Mouse (Mus musculus): ENCODE measurements at regions not wholly inside any gene's neighbourhood (a gene's known extent, or its start where the extent isn't known, plus 50 kb on each side); places are given as distances from the start of the nearest gene placed in this dataset.

GRCm38 (mm10) chr10:87639339-87639738 is 117.7 kb downstream of the Pah start:
- no peak for DNase-seq (ENCODE audit: low read depth)

- no peak for DNase-seq (ENCODE audit: low read depth)
These were observed 127.5 kb downstream of the Pah start for GRCm38 (mm10) chr10:87649091-87649490.

GRCm38 (mm10) chr10:87652139-87652740 is 130.6 kb downstream of the Pah start:
- DNase-seq (ENCODE audit: low read depth) = no peak

GRCm38 (mm10) chr10:87654112-87654511 is 132.5 kb downstream of the Pah start:
- no peak for DNase-seq (ENCODE audit: low read depth)

GRCm38 (mm10) chr10:87666020-87666718 is 144.6 kb downstream of the Pah start:
- no peak for DNase-seq (ENCODE audit: low read depth)

- no peak for DNase-seq (ENCODE audit: low read depth)
These were observed 145.3 kb downstream of the Pah start for GRCm38 (mm10) chr10:87666719-87667387.

GRCm38 (mm10) chr10:87667651-87668140 is 146.1 kb downstream of the Pah start:
- no peak for DNase-seq (ENCODE audit: low read depth)

- no peak for DNase-seq (ENCODE audit: low read depth)
These were observed 153.3 kb downstream of the Pah start for GRCm38 (mm10) chr10:87674740-87675420.

GRCm38 (mm10) chr10:87676041-87676672 is 154.6 kb downstream of the Pah start:
- no peak for DNase-seq (ENCODE audit: low read depth)

- no peak for DNase-seq (ENCODE audit: low read depth)
These were observed 157.4 kb downstream of the Pah start for GRCm38 (mm10) chr10:87678984-87679383.

GRCm38 (mm10) chr10:87686311-87686710 is 164.7 kb downstream of the Pah start:
- DNase-seq (ENCODE audit: low read depth) = no peak

GRCm38 (mm10) chr10:87686785-87687184 is 165.2 kb downstream of the Pah start:
- DNase-seq (ENCODE audit: low read depth) = no peak

GRCm38 (mm10) chr10:87687844-87688243 is 166.2 kb downstream of the Pah start:
- DNase-seq (ENCODE audit: low read depth) = peak; percentile 47

- no peak for DNase-seq (ENCODE audit: low read depth)
These were observed 167.2 kb upstream of the Igf1 start for GRCm38 (mm10) chr10:87690831-87691230.

- no peak for DNase-seq (ENCODE audit: low read depth)
These were observed 161.6 kb upstream of the Igf1 start for GRCm38 (mm10) chr10:87696485-87696884.

- DNase-seq (ENCODE audit: low read depth) = no peak
These were observed 146.9 kb upstream of the Igf1 start for GRCm38 (mm10) chr10:87711209-87711608.

GRCm38 (mm10) chr10:87711798-87712197 is 146.3 kb upstream of the Igf1 start:
- no peak for DNase-seq (ENCODE audit: low read depth)

- no peak for DNase-seq (ENCODE audit: low read depth)
These were observed 142.0 kb upstream of the Igf1 start for GRCm38 (mm10) chr10:87715874-87716600.

GRCm38 (mm10) chr10:87717156-87717555 is 140.9 kb upstream of the Igf1 start:
- DNase-seq (ENCODE audit: low read depth) = no peak

GRCm38 (mm10) chr10:87718491-87718890 is 139.6 kb upstream of the Igf1 start:
- DNase-seq (ENCODE audit: low read depth) = no peak

GRCm38 (mm10) chr10:87719978-87720377 is 138.1 kb upstream of the Igf1 start:
- no peak for DNase-seq (ENCODE audit: low read depth)

All from fibroblast of lung, adult 2 months (primary cell).